Mouse (Mus musculus) left cerebral cortex, adult 2 months (tissue): ENCODE results near the gene Rabgap1l. TPM values are rescaled to one million over a fixed set of nuclear protein-coding genes. Genes with fewer than 3 reads are reported as not detected.
A peak's percentile ranks its signal among the peaks of the same experiment; 100 is the strongest.
"Not testable (repeated sequence)": the region's sequence is repeated elsewhere in the genome, so short reads cannot be mapped to it uniquely, and the experiment has no call there.

Source experiments
- DNase-seq, 2 experiments: peaks; one replicate each; pipeline ENCODE4 v3.0.0; 2021 to 2022; ENCODE audit warnings: low spot score in 2 of 2, mixed read lengths in 1 of 2; ENCODE audit errors: extremely low spot score in 1 of 2
- H3K27ac ChIP-seq: fragments of 200-600 bp; 2 replicates; pipeline ENCODE4 v1.8.1; 2022
- H3K4me3 ChIP-seq: fragments of 200-600 bp; 2 replicates; pipeline ENCODE4 v1.8.1; 2022
- CTCF ChIP-seq: fragments of 200-600 bp; IDR thresholded peaks from 2 replicates; pipeline ENCODE4 v1.8.1; 2022; ENCODE audit warnings: antibody characterized with exemption, mild to moderate bottlenecking, moderate library complexity
- intact Hi-C: fragments of 180-260 bp; cut with DNase I; formaldehyde crosslinking; loops from one replicate; pipeline ENCODE4 v1.15.1; 2025
- total RNA-seq, 2 experiments: library from RNA; stranded (reverse); gene quantifications; 2 replicates each; pipeline ENCODE4 v1.2.3; 2021

The Rabgap1l gene
- total RNA-seq, 2 experiments from 2014 or later: 195 to 202 TPM

GRCm38 (mm10) chr1:160689511-160689910 is 103.5 kb downstream of the Rabgap1l start:
- no peak overlapping the region for H3K4me3 ChIP-seq
- DNase-seq: no peak
- H3K27ac ChIP-seq: no peak overlapping the region
- no peak for TF ChIP-seq CTCF
- intact Hi-C loops: no loop called here

- no peak for DNase-seq
- H3K4me3 ChIP-seq: no peak overlapping the region
- intact Hi-C loops: no loop called here
- no peak overlapping the region for H3K27ac ChIP-seq
- TF ChIP-seq CTCF: no peak
Observed at GRCm38 (mm10) chr1:160684251-160684650, 108.8 kb downstream of the Rabgap1l start.

DNA sequence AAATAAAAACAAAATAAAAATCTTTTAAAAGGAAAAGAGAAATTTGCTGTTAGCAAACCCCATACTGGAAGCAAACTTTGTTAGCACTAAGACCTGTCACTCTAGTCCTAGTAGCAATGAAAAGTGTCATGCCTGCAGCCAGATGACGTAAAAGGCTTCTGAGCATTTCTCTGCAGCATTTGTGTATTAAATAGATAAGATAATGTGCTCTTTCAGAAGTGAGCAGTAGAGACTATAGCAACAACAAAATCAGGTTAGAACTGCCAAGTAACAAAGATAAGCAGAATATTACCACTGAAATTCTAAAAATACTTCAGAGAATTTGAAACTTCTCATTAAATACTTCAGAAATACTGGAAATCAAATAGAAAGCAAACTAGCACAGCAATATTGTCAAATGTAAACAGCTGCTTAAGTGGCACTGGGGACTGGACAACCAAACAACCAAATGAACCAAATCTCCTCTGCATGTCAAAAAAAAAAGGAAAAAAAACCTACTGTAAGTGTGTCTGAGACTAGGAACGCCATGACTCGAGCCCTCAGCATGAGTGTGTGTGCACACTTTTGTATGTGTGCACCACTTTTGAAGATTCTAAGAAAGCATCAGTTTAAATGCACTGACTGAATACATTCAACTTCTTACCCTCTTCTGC is 111.5 kb downstream of the Rabgap1l start:
- DNase-seq: no peak
- Histone ChIP-seq H3K27ac (no peak overlapping the region), H3K4me3 (no peak overlapping the region)
- no peak for TF ChIP-seq CTCF
- intact Hi-C loops: loop anchor here (2.0 kb wide), 1 partner anchor 57 kb away; no protein-coding TSS in a partner anchor

DNA sequence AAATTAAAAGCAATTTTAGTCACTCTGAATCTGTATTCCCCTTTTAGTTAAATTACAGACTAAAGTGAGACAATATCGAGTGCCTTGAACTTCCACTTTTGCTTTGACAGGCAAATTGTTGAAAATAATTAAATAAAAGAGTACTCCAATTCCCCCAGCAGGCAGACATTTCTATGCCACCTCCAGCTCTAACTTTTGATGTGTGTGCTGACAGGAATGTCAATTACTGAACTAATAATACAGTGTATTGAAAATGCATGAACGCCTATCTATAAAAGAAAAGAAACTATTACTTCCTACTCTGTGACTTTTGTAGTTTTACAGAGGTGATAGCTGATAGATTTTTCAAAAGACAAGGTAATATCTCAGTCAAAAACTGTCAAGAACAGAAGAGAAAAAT is 118.2 kb downstream of the Rabgap1l start:
- intact Hi-C loops: no loop called here
- TF ChIP-seq CTCF: no peak
- no peak overlapping the region for H3K27ac ChIP-seq
- H3K4me3 ChIP-seq: no peak overlapping the region
- DNase-seq: no peak

DNA sequence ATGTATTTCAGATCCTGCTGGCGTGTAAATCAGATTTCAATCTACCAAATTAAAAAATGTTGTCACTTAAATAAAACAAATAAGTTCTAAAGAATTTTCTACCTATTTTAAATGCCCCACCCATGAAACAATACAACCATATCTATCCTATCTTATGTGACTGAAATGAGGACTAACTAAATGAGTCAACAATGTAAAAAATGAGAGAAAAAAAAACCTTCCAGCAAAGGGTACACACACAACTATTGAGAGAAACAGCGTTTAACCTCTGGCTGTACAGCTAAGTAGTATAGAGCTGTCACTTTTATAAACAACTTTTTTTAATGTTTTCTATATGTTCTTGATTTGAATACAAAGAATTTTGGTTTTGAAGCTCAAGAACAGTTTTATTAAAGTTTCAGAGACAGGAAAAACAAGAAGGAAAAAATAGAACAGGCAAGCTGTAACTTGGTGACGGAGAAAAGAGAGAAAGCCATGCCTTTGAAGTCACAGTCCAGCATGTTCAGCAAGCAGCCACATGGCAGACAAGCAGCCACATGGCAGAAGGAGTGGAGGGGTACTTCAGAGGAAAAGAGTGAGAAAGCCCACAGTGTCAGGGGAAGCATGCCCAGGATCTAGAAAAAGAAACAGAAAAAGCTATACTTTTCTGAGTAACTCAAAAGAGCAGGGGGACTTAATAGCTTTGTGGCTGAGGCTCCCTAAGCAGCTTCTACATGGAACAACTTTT is 120.8 kb downstream of the Rabgap1l start:
- DNase-seq: no peak
- TF ChIP-seq CTCF: no peak
- intact Hi-C loops: no loop called here
- H3K27ac ChIP-seq: no peak overlapping the region
- no peak overlapping the region for H3K4me3 ChIP-seq

- no peak overlapping the region for H3K4me3 ChIP-seq
- H3K27ac ChIP-seq: no peak overlapping the region
- intact Hi-C loops: no loop called here
- DNase-seq: no peak
- no peak for TF ChIP-seq CTCF
Observed at GRCm38 (mm10) chr1:160655806-160656470, 137.1 kb downstream of the Rabgap1l start.

DNA sequence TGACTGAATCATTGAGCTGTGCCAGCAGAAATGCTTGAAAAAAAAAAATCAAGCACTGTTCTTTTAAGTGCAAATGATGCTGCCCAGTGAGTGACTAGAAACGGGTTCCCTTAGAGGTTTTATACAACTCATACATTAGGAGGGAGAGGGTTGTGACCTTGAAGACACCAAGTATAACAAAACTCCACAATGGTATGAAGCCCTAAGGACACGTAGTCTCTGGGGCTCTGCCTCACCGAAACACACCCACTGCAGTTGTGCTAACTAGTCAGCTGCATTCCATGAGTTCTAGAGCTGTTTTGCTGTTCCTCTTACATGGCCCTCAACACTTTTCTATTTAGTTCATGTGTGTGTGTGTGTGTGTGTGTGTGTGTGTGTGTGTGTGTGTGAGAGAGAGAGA is 141.3 kb downstream of the Rabgap1l start:
- TF ChIP-seq CTCF: no peak
- intact Hi-C loops: no loop called here
- H3K27ac ChIP-seq: no peak overlapping the region
- DNase-seq: no peak
- H3K4me3 ChIP-seq: no peak overlapping the region

DNA sequence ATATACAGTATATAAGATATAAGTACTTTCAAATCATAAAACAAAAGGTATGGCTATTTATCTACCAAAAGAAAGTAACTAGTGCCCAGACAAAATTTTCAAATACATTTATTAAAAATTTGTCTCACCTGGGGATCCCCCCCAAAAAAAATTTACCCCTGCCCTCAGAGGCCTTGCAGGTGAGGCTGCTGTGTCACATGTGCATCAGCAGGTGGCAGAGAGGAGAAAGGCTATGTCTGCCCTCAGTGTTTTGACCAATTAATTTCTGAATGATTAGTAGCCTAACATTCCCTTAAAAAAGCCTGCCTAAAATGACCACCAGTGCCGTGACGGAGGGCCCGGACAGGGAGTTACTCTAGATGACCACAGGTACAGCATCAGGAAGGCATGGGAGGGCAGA is 147.6 kb downstream of the Rabgap1l start:
- Histone ChIP-seq H3K4me3 (no peak overlapping the region), H3K27ac (no peak overlapping the region)
- intact Hi-C loops: no loop called here
- DNase-seq: no peak
- TF ChIP-seq CTCF: no peak; the same call in 1 of the 2 replicates

- Histone ChIP-seq H3K27ac (peak overlapping the region; percentile 16; the same call in 1 of the 2 replicates), H3K4me3 (no peak overlapping the region)
- TF ChIP-seq CTCF: no peak
- DNase-seq: no peak
- intact Hi-C loops: no loop called here
Observed at GRCm38 (mm10) chr1:160628213-160628932, 164.6 kb downstream of the Rabgap1l start.

DNA sequence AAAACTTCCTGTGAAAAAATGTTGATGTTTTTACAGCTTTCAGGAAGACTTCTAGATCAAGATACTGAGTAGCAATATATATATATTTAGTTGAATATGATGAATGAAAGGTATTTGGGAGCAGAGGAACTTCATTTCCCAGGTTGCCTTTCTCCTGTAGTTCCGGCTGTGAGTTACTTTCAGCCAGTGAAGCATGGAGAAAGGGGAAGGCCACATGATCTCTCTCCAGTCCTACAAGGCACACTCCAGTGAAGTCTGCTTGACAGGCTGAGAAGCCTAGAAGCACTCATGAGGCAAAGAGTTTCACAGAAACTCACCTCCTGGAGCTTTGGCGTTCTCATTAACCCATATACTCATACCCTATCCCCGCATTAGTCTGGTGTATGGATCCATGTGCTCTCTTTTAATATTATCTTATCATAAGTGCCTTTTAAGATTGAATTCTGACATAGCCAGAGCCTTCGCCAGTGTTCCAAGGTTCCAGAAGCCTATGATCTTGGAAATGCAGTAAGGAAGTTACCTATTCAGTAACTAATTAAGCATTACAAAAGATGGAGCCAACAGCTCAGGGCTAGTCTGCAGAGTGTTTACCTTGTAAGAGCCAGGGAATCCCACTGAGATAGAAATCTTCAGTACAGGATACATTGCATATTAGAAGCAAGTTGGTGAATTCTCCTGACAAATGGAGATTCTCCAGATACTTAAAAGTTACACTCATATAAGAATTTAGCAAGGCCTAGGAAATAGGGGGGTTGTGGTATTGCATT is 168.5 kb downstream of the Rabgap1l start:
- DNase-seq, H3K4me3 ChIP-seq, H3K27ac ChIP-seq: not testable (repeated sequence)
- intact Hi-C loops: loop anchor here (2.0 kb wide), 1 partner anchor 56 kb away; no protein-coding TSS in a partner anchor

GRCm38 (mm10) chr1:160618201-160618600 is 174.8 kb downstream of the Rabgap1l start:
- DNase-seq: no peak
- Histone ChIP-seq H3K4me3 (no peak overlapping the region), H3K27ac (no peak overlapping the region)
- TF ChIP-seq CTCF: no peak
- intact Hi-C loops: no loop called here
